Mouse (Mus musculus) layer of hippocampus, adult 9-11 months (tissue): ENCODE measurements around the gene Enthd1.
A peak's percentile ranks its signal among the peaks of the same experiment; 100 is the strongest.
"Not testable (repeated sequence)": the region's sequence is repeated elsewhere in the genome, so short reads cannot be mapped to it uniquely, and the experiment has no call there.

ENCODE experiments used
- DNase-seq: peaks from one replicate; pipeline ENCODE4 v3.0.0; 2022

Gene Enthd1

DNA sequence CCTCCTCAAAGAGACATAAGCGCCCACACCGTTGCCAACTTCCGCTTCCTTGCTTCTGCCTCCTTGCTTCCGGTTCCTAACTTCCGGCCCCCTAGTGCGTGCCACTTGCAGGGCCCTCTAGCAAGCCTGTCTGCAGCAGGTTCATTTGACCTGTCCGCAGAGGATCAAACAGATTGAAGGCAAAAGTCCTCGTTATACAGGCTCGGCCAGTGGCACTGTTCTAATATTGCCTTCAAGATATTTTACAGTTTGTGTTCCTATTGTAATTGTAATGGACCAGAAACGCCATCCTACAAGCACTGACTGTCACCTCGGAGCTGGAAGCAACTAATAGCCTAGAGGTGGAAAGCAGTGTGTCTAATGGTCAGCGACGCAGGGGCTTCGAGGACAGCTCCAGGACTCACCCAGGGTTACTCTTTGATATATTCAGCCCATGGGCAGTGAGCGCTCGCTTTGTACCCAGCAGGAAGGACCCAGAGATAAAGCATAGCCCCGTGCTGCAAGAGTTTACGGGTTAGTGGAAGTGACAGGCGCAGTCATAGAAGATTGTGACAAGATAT lies at the start of gene Enthd1:
TSS of gene Enthd1 (minus strand) at position 51 of the 560 bp plus-strand sequence.
- no peak for DNase-seq

DNA sequence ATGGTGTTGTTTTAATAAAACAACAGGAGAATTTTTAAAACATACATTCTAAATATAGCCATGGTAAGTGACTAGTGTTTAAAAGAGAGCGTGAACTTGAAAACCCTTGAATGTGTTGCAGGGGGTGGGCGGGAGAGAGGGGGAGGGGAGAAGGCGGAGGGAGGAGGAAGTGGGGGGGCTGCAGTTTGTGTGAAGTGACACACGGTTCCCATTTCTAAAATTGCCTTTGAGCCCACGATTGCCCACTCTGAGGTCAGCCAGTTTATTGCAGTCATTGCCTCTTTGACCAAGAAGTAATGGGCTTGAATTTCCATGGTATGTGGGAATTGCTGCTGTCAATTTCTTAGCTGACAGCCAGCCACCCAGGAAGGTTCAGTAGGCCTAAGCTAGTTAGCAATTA lies 48.9 kb upstream of the Enthd1 start:
- no peak for DNase-seq

DNA sequence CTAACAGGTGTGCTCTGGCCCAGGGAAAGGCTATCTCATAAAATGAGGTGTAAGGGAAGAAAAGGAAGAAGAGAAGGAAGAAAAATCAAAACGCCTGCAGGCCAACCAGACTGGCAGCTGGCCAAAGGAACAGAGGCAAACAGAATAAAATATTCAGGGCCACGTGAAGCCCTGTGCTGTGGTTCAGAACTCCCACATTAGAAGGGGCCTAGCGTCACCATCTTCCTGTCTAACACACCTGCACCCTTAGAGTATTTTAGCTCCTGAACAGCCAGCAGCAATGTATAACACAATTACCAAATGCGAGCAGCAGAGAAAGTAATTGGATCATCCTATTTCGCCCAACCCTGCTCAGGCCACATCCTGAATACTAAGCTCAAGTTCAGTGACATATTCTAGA lies 46.5 kb upstream of the Enthd1 start:
- no peak for DNase-seq

DNA sequence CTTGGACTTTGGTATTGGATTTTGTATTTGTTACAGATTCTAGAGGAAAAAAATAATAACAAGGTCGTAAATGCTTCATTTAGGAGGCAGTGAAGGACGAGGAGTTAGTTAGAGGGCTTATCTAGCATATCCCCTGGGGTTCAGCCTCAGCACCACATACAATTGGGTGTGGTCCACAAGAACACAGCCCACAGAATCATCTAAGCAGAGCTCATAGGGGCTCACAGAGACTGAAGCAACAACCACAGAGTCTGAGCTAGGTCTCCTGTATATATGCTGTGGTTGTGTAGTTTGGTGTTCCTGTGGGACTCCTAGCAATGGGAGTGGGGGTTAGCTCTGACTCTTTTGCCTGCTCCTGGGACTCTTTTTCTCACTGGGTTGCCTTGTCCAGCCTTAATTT lies 45.4 kb upstream of the Enthd1 start:
- DNase-seq, result no peak

DNA sequence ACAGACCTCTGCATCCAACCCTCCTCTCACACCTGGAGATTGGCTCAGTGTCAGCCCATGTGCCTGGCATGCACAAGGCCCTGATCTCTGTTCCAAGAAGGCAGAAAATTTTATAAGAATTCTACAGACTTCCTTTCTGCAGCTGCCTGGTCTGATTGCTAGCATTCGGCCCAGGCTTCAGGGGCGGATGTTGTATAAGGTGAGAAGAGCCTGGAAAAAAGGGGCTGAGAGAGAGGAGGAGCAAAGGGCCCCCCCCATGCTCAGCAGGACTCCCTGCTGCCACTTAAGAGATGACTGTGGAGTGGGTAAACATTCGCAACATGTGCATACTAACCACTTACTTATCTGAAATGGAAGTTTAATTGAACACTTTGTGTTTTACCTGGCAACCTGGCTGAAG lies 43.0 kb upstream of the Enthd1 start:
- no peak for DNase-seq

DNA sequence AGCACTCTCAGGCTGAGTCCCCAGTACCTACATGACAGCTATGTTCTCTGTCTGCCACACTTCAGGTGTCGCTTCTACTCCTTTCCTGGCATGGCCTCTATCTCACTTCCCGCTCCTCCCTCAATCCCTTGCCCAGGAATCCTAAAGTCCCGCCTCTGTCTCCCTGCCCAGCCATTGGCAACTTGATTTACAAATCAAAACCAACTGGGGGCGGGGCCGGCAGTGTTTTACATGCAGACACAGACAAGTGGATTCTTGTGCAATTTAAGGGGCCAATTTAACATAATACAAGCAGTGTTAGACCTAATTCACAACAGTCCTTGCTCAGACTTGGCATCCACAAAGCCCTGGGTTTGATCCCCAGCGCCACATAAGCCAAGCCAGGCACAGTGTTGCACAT lies 39.1 kb upstream of the Enthd1 start:
- no peak for DNase-seq

DNA sequence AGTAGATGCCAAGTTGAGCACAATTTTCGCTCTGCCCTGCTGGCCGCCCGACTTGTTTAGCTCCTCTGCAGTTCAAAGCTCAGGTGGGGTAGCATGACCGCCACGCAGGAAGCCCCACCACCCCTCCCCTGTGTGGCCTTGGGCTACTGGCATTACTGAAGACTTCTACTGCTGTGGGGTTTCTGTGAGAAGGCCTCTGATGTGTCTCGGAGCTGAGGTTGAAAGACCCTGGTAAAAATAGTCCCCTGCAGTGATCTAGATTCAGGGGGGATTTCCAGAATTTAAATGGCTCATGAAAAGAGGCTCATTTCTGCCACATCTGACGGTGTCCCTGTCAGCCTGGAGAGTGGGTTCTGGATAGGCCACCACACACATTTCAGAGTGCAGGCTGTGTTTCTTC lies 37.5 kb upstream of the Enthd1 start:
- no peak for DNase-seq

DNA sequence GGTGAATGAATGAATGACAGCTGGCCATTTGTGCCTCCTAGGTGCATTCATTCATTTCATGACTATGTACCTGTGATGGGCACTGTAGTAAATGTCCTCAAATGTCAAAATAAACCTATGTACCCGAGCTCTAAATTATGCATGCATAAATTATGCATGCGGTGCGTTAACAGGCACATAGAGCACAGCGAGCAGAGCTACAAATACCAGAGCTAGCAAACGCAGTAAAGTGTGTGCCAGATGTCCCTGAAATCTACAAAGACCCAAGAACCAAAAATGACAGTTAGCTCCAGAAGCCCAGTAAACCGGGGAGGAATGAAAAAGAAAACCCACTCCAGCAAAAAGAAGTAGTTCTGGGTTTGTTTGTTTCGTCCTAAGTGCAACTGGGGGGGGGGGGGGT lies 36.5 kb upstream of the Enthd1 start:
- DNase-seq, result no peak

DNA sequence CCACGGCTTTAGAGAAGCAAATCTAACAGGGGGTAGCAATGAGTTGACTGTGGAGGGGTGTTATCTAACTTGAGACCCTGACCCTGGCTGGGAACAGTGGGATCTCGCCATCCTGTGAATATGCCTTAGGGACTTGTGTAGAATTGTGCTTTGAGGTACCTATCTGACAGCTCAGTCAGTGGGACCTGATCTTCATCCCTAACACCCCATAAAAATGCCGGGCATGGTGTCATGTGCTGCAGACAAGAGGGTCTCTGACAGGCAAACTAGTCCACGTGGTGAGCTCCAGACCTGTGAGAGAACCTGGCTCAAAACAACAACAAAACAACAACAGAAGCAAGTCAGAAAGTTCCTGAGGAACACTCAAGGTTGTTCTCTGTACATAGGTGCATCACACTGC lies 34.9 kb upstream of the Enthd1 start:
- DNase-seq, result no peak

DNA sequence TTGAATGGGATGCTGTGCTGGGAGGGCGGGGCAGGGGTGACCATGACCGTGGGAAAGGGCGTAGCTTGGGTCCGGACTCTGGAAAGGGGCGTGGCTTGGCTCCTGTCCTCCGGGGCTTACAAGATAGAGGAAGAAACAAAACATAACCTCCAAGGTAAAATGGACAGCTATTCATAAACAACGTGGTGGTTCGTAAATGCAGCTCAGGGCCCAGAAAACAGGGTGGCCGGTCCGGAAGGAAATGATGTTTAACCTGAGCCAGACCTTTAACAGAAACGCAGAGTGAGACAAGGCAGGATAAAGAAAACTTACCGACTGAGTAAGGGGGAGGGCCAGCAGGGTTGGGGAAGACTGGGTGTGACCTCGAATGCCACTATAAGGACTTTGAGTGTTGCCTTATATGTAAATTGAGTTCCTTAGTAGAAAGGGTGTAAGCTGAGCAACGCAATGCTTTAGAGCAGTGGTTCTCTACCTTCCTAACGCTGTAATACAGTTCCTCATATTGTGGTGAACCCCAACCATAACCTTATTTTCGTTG lies 34.3 kb upstream of the Enthd1 start:
- no peak for DNase-seq

DNA sequence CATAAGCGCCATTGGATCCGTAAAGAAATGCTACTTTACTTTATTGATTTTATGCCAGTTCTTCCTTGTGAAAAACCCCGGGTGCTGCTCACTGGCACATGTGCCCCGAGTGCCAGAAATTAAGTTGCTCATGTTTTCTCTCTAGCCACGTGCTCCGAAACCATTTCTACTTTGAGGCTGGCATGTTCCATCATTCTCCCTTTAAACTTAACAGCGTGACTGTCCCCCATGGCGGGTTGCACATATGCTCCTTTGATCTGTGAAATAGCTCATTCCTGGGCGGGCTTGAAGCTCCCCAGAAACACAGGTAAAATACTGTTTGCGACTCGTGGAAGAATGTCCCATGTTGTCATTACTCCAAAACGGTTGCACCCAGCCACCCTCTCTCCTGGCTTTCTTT lies 33.8 kb upstream of the Enthd1 start:
- no peak for DNase-seq

DNA sequence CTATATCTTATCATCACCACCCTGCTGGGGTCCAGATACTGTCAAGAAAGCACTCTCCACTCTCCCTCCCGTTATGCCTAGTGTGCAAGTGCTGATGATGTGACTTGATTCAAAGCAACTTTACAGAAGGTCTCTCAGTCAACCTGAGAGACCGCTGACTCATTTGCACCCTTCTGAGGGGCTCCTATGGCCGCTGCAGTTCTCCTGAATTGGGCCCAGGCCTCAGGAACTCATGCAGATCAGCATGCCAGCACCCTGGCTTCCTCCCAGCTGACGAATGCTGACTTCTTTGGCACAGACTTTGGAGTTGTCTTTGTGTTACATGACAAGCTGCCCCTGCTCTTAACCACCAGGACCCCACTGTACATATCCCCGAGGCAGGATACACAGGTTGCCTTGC lies 28.9 kb upstream of the Enthd1 start:
- DNase-seq, result no peak

DNA sequence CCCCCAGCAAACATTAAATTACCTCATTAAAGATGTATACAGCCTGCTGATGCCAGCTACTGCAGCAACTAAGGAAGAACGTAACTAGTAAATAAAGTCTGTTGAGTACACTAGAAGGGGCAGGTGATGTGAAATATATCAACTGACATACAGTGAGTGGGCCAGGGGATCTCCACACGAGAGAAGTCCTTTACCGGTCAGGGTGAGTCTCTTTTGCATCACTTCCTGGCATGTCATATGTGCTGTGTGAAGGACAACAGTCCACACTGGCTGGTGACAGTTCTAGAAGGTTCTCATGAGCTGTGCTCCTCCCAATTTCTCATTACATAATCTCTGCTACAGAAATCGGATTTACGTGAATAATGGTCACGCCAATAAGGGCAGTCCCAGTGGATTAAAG lies 27.8 kb upstream of the Enthd1 start:
- no peak for DNase-seq

DNA sequence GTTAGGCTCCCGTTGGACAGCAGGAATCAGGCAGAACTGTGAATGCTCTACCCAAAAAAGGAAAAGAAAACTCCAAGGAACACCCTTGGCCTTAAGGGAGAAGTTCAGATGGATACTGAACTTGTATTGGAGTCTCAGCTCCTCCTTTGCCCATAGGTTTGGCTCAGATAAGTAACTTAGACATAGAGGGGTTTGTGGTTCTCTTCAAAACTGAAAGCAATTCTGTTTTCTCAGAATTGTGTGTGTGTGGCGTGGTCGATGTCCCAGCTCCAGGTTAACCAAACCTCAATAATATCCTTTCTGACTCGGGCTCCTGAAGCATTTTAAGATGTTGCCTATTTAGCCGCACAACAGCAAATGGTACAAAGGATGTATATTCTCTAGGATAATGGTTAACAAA lies 25.7 kb upstream of the Enthd1 start:
- DNase-seq, result no peak

DNA sequence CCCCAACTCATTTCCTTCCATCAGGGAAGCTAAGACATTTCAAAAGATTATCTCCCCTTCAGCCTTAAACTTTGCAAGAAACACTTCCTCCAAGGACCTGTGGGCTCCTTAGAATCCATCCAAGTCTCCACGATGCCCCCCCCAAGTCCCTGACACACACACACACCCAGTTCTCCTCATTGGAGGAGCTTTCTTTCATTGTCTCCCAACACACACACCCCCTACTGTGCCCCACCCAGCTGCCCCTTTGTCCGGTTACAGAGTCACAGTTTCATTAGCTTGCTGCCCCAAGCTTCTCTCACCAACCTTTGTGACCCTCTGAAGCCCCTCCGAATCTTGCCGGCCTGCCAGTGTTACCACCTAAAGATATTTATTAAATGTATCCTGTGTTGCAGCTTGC lies 21.3 kb upstream of the Enthd1 start:
- DNase-seq, result no peak

DNA sequence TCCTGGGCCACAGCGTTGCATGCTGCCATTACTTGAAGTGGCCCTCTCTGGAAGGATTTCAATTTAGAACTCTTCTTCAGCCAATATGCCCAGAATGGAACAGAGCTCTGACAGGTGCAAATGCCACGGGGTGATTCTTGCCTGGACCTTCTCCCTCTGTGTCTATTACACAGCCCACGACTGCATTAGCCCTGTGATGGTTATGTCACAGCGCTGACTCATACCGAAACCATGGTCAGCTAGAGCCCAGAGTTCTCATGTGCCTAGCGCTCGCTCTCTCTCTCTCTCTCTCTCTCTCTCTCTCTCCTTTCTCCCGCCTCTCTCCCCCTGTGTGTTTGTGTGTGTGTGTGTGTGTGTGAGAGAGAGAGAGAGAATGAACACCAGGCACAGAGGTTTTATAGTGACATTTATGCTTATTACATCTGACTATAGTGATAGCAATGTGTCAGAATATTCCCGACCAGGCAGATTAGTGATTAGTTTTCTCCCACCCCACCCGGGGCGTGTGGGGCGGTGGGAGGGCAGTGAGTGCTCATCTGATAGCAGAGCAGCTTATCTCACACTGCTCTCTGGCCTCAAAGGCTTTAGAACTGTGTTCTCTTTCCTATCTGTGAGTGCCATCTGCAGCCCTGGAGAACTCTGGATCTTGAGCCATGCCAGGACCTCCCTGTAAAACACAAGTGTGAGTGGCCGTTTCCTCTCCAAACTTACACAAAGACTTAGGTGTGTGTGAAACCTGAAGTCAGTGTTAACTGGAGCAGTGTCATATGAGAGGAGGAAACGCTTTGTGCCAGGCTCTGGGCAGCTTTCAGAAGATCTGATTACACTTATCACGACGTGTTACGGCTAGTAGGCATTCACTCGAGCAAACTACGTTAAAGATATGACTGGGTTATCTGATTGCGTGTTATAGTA lies 17.9 kb upstream of the Enthd1 start:
- peak; percentile 34 for DNase-seq

DNA sequence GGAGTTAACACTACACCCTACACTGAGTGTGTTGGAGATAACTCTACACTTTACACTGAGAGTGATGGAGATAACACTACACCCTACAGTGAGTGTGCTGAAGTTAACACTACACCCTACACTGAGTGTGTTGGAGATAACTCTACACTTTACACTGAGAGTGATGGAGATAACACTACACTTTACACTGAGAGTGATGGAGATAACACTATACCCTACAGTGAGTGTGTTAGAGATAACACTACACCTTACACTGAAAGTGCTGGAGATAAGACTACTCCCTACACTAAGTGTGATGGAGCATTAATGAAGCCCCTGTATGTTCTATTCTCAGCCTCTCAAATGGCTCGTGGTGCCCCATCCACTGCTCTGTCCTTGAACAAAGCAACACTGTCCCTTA lies 15.6 kb upstream of the Enthd1 start:
- not testable (repeated sequence) for DNase-seq

DNA sequence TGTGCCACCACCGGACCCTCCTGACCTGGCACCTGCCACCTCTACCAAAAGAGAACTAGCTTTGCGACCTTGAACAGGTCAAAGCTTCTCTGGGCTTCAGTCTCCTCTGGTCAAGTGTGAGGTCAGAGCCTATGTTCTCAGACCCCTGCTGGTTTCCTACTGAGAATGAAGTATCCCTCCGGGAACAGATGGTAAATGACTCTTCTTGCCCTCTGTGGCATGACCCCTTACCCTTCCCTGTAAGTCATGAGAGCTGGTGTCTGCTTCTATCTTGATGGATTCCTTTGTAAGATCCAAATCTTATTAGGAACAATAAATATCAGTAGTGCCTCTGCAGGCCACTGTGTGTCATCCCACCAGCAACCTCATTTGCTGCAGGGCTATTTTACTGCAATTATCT lies 14.2 kb upstream of the Enthd1 start:
- no peak for DNase-seq

DNA sequence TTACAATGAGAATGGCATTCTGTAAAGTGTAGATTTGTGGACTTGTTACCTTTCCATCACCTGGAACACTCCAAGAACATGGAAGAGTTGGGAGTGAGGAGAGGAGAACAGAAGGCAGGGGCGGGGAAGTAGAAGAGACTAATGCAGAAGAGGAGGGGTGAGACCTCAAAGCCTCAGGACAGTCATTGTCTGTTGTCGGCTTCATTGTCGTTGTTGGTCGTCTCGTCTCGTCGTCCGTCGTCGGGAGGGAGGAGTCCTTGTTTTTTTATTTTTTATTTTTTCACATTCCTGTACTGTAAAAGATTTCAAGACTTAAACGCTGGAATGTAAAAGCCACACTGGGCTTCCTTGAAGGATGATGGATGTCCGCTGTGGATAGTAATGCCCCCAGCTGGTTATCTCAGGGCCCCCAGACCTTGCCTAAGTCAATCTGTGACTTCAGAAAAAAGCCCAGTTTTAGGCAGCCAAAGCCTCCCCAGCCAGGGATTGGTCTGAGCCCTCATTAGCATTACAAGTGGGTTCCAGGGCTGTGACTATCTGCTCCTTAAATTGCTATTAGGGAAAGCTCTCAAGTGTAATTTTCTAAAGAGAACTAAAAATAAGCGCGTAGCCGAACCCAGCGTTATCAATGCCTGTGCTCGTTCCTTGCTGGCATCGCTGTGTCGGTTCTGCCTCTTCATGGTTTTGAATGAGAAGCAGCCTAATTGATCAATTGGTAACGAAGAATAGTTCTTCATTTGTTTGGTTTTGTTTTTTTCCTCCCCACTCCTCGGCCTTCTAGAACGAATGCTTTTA lies 12.4 kb upstream of the Enthd1 start:
- DNase-seq, result no peak

DNA sequence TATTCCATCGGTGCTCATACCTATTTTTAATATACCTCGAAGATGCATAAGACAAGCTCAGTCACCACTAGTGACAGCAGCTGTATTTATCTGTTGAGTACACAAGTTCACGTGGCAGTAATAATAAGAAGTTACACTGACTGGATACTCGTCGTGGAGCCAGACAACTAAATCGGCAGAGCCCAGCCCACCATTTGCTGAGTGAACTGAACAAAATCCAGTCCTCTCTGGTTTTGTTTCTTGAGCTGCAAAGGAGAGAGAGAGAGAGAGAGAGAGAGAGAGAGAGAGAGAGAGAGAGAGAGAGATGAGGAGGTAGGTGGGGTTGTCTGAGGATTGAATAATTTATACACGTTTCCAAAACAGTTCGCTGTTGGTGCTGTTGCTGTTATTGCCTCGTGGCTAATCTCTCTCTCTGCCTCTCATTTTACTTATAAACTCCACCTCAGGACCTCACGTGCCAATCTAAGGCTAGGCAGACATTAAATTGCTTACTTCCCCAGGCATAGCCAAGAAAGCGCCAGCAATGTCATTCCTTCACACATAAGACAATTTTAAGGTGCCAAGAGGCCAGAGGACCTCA lies 11.5 kb upstream of the Enthd1 start:
- DNase-seq, result no peak

DNA sequence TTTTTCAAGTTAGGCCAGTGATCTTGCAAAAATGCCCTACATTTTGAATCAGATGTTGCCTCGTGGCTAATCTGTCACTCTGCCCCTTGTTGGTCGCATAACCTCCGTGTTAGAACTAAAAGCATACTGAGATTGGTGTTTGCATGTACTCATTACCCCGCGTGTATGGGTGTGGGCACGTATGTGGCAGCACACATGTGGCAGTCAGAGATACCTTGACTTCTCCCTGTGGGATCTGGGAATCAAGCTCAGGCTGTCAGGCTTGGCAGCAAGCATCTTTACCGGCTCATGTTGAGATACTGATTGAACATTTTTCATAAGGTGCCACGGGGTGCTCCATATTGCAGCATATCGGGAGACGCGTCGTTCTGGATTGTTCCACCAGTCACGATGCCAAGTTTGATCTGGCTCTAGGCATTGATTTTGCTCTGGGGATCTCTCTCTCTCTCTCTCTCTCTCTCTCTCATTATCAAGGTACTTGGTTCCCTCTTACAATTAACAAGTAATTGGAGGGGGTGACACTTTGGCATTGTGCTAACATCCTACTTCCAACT lies 10.9 kb upstream of the Enthd1 start:
- DNase-seq, result peak; percentile 10

DNA sequence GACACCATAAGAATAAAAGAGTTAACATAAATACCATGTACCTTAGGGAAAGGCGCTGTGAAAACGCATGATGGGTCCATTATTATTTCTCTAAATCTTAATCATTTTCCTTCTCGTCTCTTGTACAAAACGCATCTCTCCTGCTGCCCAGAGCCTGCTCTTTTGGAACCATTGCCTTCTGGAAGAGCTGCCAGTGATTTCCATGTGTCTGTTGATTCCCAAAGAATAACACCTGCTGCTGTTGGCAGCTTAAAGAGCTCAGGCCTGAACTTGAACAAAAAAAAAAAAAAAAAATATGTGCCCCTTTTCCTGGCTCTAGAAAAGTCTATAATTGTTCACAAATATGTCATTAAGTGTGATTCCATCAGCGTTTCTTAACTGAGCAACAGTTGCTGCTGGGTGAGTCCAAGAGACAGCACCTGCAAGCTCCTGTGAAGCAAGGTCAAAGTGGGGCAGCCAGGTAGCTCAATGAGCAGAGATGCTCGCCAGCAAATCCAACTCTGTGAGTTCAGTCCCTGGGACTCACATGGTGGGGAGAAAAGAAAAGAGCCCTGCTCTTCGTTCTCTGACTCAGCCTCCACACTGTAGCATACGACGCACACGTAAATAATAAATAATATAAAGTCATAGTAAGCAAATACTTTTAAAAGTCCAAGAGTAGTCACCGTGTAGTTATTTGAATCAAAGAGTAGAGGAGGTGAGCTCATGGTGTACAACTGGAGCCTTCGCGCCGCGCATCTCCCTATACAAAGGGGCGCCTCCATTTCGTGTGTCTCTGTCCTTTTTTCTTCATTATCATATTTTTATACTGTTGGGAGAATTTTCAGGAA lies 9.5 kb upstream of the Enthd1 start:
- no peak for DNase-seq
